In the genomic region with DNA sequence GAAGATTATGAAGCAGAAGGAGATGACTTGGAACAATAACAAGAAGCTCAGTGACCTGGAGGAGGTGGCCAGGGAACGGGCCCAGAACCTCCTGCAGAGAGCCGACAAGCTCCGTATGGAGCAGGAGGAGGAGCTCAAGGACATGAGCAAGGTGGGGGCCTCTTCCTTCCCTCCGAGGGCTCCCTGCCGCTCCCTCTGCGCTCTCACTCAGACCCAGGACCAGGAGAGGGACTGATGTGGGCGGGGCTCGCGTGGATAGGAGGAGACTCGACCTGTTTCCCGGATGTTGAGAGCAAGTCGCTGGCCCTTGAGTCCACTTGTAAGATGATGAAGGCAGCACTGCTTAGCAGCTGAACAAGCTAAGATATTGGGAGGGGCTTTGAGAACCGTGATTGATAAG, we compare ENCODE assay signal across 8 mouse cellular contexts. TPM values are rescaled to one million over a fixed set of nuclear protein-coding genes. Genes with fewer than 3 reads are reported as not detected.
A peak's percentile ranks its signal among the peaks of the same experiment; 100 is the strongest.
DNase-seq lines count a peak whose midpoint lies in the region; ATAC-seq lines count a peak whose summit lies in the region.

No protein-coding gene starts in this region.

- H3K4me1 ChIP-seq in heart, embryonic 12.5 days (replicated peaks) = peaks cover 25% of the 10 kb centered on the region
- peaks cover 19% of the 10 kb centered on the region for H3K4me1 ChIP-seq in limb, embryonic 11.5 days (ENCODE audit: control insufficient read depth, insufficient read depth, low read length)

- H3K9ac ChIP-seq in heart, embryonic 12.5 days = 0 out of 2 replicates have a peak overlapping the region, but pooled peaks have one; percentile 26
- no peak overlapping the region for H3K9ac ChIP-seq in limb, embryonic 11.5 days (ENCODE audit: low read length)

- peak; percentile 25 to 71 for DNase-seq in adrenal gland, adult (ENCODE audit: inconsistent age in 2 of 2, low spot score in 1 of 2)
- no peak for DNase-seq in adrenal gland, adult 8-10 months
- peak; percentile 69 to 78 for DNase-seq in cerebellum, adult 18-20 months
- DNase-seq in limb, embryonic 11.5 days (ENCODE audit: low spot score) = peak; percentile 77
- DNase-seq in neural tube, embryonic 10.5 days (ENCODE audit: extremely low spot score, low spot score) = peak; percentile 62
- no peak for DNase-seq in left cerebral cortex, adult 18-20 months (ENCODE audit: low spot score in 2 of 2)
- no peak for DNase-seq in B cell, adult 2 months

- peaks cover 33% of the 10 kb centered on the region for H3K27me3 ChIP-seq in heart, embryonic 12.5 days (replicated peaks)
- H3K27me3 ChIP-seq in limb, embryonic 11.5 days (ENCODE audit: control insufficient read depth, insufficient read depth, low read length) = no peaks in the 10 kb centered on the region

- no peak overlapping the region for H3K27ac ChIP-seq in heart, embryonic 12.5 days (ENCODE audit: poor library complexity, severe bottlenecking)
- H3K27ac ChIP-seq in limb, embryonic 11.5 days (replicated peaks; ENCODE audit: low read depth, low read length) = no peak overlapping the region

- under 1% methylated on average over 13 of the region's 13 CpGs for WGBS in heart, embryonic 12.5 days
- 2% methylated on average over 13 of the region's 13 CpGs for WGBS in limb, embryonic 11.5 days

- peak overlapping the region; percentile 63 for H3K4me2 ChIP-seq in heart, embryonic 12.5 days
- peak overlapping the region; percentile 43 for H3K4me2 ChIP-seq in limb, embryonic 11.5 days (ENCODE audit: low read depth, severe bottlenecking)

- no peaks in the 10 kb centered on the region for H3K9me3 ChIP-seq in heart, embryonic 12.5 days (replicated peaks)
- no peaks in the 10 kb centered on the region for H3K9me3 ChIP-seq in limb, embryonic 11.5 days (ENCODE audit: control insufficient read depth, low read length)

- ATAC-seq in heart, embryonic 12.5 days (ENCODE audit: insufficient number of reproducible peaks, low FRiP score) = peak; percentile 66
- ATAC-seq in limb, embryonic 11.5 days (ENCODE audit: insufficient number of reproducible peaks, low FRiP score, low TSS enrichment, low read depth) = peak; percentile 44

- H3K36me3 ChIP-seq in heart, embryonic 12.5 days = no peaks in the 10 kb centered on the region
- no peaks in the 10 kb centered on the region for H3K36me3 ChIP-seq in limb, embryonic 11.5 days (ENCODE audit: control insufficient read depth, insufficient read depth, low read length)

- peak overlapping the region; percentile 34 for H3K4me3 ChIP-seq in heart, embryonic 12.5 days
- H3K4me3 ChIP-seq in limb, embryonic 11.5 days (ENCODE audit: low read depth, low read length) = peak overlapping the region; percentile 14; the same call in 1 of the 2 replicates

RNA-seq across cellular contexts. Expression of gene Cfap45, which starts 11.9 kb away (rescaled TPM):
- under 1 TPM; 0.17 to 0.62 (median 0.36) TPM for total RNA-seq in adrenal gland, adult 8-10 months (2022)
- polyA plus RNA-seq in heart, embryonic 12.5 days (2016; fragmentation: Nextera tagmentation; extraction: Ambion mirVana) = 1.7 and 3.0 TPM in 2 replicates
- 0.68 and 1.3 TPM in 2 replicates for polyA plus RNA-seq in limb, embryonic 11.5 days (2014; fragmentation: Nextera tagmentation; extraction: Ambion mirVana)
- 1 to 10 TPM; 2.9 to 4.2 TPM for total RNA-seq in left cerebral cortex, adult 18-20 months (2021)

RNA-seq across cellular contexts. Expression of gene Vsig8, which starts 23.2 kb away (rescaled TPM):
- total RNA-seq in adrenal gland, adult 8-10 months (2022) = 1 to 10 TPM in 1 of 4 experiments, under 1 TPM in 2, not detected in 1; 0.38 to 1.1 (median 0.43) TPM
- polyA plus RNA-seq in heart, embryonic 12.5 days (2016; fragmentation: Nextera tagmentation; extraction: Ambion mirVana) = 0.24 and 0.33 TPM in 2 replicates
- polyA plus RNA-seq in limb, embryonic 11.5 days (2014; fragmentation: Nextera tagmentation; extraction: Ambion mirVana) = 0.14 TPM in 1 of 2 replicates, not detected in the other
- under 1 TPM; 0.21 to 0.23 TPM for total RNA-seq in left cerebral cortex, adult 18-20 months (2021)

RNA-seq across cellular contexts. Expression of gene Tagln2, which starts 32.7 kb away (rescaled TPM):
- total RNA-seq in adrenal gland, adult 8-10 months (2022) = 10 to 100 TPM; 68.5 to 90.2 (median 77.9) TPM
- polyA plus RNA-seq in heart, embryonic 12.5 days (2016; fragmentation: Nextera tagmentation; extraction: Ambion mirVana) = 351 and 387 TPM in 2 replicates
- polyA plus RNA-seq in limb, embryonic 11.5 days (2014; fragmentation: Nextera tagmentation; extraction: Ambion mirVana) = 53.6 and 56.0 TPM in 2 replicates
- total RNA-seq in left cerebral cortex, adult 18-20 months (2021) = 10 to 100 TPM in 1 of 2 experiments, 1 to 10 TPM in 1; 8.2 to 12.3 TPM

RNA-seq across cellular contexts. Expression of gene Igsf9, which starts 51.0 kb away (rescaled TPM):
- total RNA-seq in adrenal gland, adult 8-10 months (2022) = 1 to 10 TPM; 1.5 to 6.6 (median 3.6) TPM
- 11.4 and 11.8 TPM in 2 replicates for polyA plus RNA-seq in heart, embryonic 12.5 days (2016; fragmentation: Nextera tagmentation; extraction: Ambion mirVana)
- 52.7 and 53.1 TPM in 2 replicates for polyA plus RNA-seq in limb, embryonic 11.5 days (2014; fragmentation: Nextera tagmentation; extraction: Ambion mirVana)
- total RNA-seq in left cerebral cortex, adult 18-20 months (2021) = 1 to 10 TPM; 6.3 to 7.0 TPM

RNA-seq across cellular contexts. Expression of gene Slamf9, which starts 57.4 kb away (rescaled TPM):
- 10 to 100 TPM in 1 of 4 experiments, 1 to 10 TPM in 3; 5.2 to 11.3 (median 6.2) TPM for total RNA-seq in adrenal gland, adult 8-10 months (2022)
- 0.95 and 1.3 TPM in 2 replicates for polyA plus RNA-seq in heart, embryonic 12.5 days (2016; fragmentation: Nextera tagmentation; extraction: Ambion mirVana)
- 0.25 TPM in 1 of 2 replicates, not detected in the other for polyA plus RNA-seq in limb, embryonic 11.5 days (2014; fragmentation: Nextera tagmentation; extraction: Ambion mirVana)
- 1 to 10 TPM in 1 of 2 experiments, under 1 TPM in 1; 0.61 to 1.0 TPM for total RNA-seq in left cerebral cortex, adult 18-20 months (2021)

Comparison
In these comparisons a context has a peak if more than half of its experiments do, and no peak if none do; other contexts are left out.
1. DNase-seq: peak in adrenal gland, adult (2 of 2), cerebellum, adult 18-20 months (2 of 2), limb, embryonic 11.5 days (single experiment) and neural tube, embryonic 10.5 days (single experiment); none in adrenal gland, adult 8-10 months (single experiment), left cerebral cortex, adult 18-20 months (0 of 2) and B cell, adult 2 months (0 of 2).
2. RNA of gene Tagln2, which starts 32.7 kb away (total RNA-seq): 68.5 to 90.2 TPM in adrenal gland, adult 8-10 months; 8.2 to 12.3 TPM in left cerebral cortex, adult 18-20 months; every median in the first group is over 4 times any median in the second.